Mouse (Mus musculus) intestine, embryonic 14.5 days (tissue): ENCODE measurements around the gene Gm9774. TPM values are rescaled to one million over a fixed set of nuclear protein-coding genes. Genes with fewer than 3 reads are reported as not detected.

Source experiments
- ATAC-seq: fragments of 200-750 bp; cut with Nextera tagmentation; replicated peaks from 2 replicates; pipeline ENCODE4 v1.8.0; 2017; ENCODE audit warnings: low read depth, moderate number of reproducible peaks, moderate TSS enrichment, moderate library complexity; ENCODE audit not compliant: low FRiP score, low TSS enrichment
- DNase-seq: peaks from one replicate; pipeline ENCODE4 v3.0.0-alpha.2; 2018; ENCODE audit warnings: low spot score
- H3K27ac ChIP-seq: fragments of 300-500 bp; sonication (generic); 2 replicates; pipeline ENCODE4 v1.5.1; 2014; ENCODE audit warnings: low read depth, mild to moderate bottlenecking, control low read depth
- H3K27me3 ChIP-seq: fragments of 300-500 bp; sonication (generic); replicated peaks from 2 replicates; pipeline ENCODE4 v1.6.1; 2014; ENCODE audit warnings: low read length, control low read depth; ENCODE audit not compliant: control insufficient read depth, insufficient read depth
- H3K36me3 ChIP-seq: fragments of 300-500 bp; sonication (generic); 2 replicates; pipeline ENCODE4 v1.6.1; 2014; ENCODE audit warnings: low read length, control low read depth; ENCODE audit not compliant: control insufficient read depth, insufficient read depth
- H3K4me1 ChIP-seq: fragments of 300-500 bp; sonication (generic); replicated peaks from 2 replicates; pipeline ENCODE4 v1.6.1; 2014; ENCODE audit warnings: low read length, control low read depth, mixed read lengths; ENCODE audit not compliant: control insufficient read depth, insufficient read depth
- H3K4me2 ChIP-seq: fragments of 300-500 bp; sonication (generic); 2 replicates; pipeline ENCODE4 v1.6.1; 2014; ENCODE audit warnings: low read length
- H3K4me3 ChIP-seq: fragments of 300-500 bp; sonication (generic); 2 replicates; pipeline ENCODE4 v1.5.1; 2014; ENCODE audit warnings: low read depth, low read length, control low read depth, mixed read lengths
- H3K9ac ChIP-seq: fragments of 300-500 bp; sonication (generic); 2 replicates; pipeline ENCODE4 v1.6.1; 2014; ENCODE audit warnings: mild to moderate bottlenecking, low read length
- H3K9me3 ChIP-seq: fragments of 300-500 bp; sonication (generic); 2 replicates; pipeline ENCODE4 v1.6.1; 2016; ENCODE audit warnings: low read length, control low read depth; ENCODE audit not compliant: control insufficient read depth
- WGBS: fragments of 180-500 bp; shearing (Covaris S2); extraction: QIAGEN DNeasy Blood & Tissue Kit; methylation state at CpG from one replicate; pipeline ENCODE4 v1.1.7; 2014; 5-methylcytosine and 5-hydroxymethylcytosine counted together
- polyA plus RNA-seq: library from polyadenylated mRNA; unstranded; fragments of >200 nt; fragmentation: Nextera tagmentation; extraction: Ambion mirVana; gene quantifications from 2 replicates; pipeline ENCODE4 v1.2.1, GENCODE M21; 2014

Gene Gm9774
- 3.7 and 5.1 TPM in 2 replicates for polyA plus RNA-seq

DNA sequence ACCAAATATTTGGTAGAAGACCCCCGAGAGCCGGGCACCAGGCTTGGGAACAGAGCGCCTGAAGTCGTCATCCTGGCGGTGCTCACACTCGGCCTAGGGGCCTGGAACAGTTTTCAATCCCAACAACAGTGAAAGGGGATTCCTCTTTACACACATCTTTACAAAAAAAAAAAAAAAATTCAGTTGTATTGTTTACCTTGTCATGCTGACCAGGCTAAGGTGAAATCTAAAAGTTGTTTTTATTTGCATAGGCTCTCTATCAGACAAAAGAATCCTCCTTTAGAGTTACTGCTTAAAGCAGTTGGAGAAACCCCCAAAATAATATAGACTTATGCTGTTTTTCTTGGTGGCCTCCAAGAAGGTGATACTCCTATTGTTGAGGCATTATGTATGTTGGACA, at the start of gene Gm9774:
Gene Gm9774, minus strand, starts transcription at position 101 of the 400 bp plus-strand sequence.
- Histone ChIP-seq H3K36me3 (no peaks in the 10 kb centered on the region), H3K4me1 (no peaks in the 10 kb centered on the region), H3K9ac (no peak within 1 kb of the TSS), H3K4me3 (no peak within 1 kb of the TSS), H3K27me3 (no peaks in the 10 kb centered on the region), H3K9me3 (no peaks in the 10 kb centered on the region), H3K4me2 (no peak within 1 kb of the TSS), H3K27ac (no peak within 1 kb of the TSS)
- 93% methylated on average over 6 of the region's 6 CpGs for WGBS
- ATAC-seq, result no peak
- DNase-seq, result no peak

DNA sequence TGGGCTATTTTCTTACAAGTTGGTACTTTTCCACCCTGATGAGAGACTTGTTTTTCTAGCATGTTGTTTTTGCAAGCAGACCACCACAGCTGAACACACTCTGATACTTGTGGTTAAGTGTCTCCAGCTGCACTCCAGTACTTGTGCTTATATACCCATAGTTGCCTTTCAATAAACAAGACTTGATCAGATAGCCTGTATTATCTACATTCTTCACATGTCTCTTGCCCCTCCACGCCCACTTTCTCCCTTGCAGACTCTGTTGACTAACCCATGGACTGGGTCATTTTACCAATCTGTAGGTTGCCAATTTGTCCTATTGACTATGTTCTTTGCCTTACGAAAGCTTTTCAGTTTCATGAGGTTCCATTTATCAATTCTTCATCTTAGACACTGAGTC, 40.9 kb upstream of the Gm9774 start:
- no peak overlapping the region for H3K27ac ChIP-seq
- H3K4me1 ChIP-seq, result no peaks in the 10 kb centered on the region
- H3K9ac ChIP-seq, result no peak overlapping the region
- H3K9me3 ChIP-seq, result no peaks in the 10 kb centered on the region
- H3K36me3 ChIP-seq, result no peaks in the 10 kb centered on the region
- ATAC-seq (no peak), DNase-seq (no peak)
- no peak overlapping the region for H3K4me2 ChIP-seq
- no peak overlapping the region for H3K4me3 ChIP-seq
- 81% methylated on average over 2 of the region's 2 CpGs for WGBS
- H3K27me3 ChIP-seq, result no peaks in the 10 kb centered on the region

DNA sequence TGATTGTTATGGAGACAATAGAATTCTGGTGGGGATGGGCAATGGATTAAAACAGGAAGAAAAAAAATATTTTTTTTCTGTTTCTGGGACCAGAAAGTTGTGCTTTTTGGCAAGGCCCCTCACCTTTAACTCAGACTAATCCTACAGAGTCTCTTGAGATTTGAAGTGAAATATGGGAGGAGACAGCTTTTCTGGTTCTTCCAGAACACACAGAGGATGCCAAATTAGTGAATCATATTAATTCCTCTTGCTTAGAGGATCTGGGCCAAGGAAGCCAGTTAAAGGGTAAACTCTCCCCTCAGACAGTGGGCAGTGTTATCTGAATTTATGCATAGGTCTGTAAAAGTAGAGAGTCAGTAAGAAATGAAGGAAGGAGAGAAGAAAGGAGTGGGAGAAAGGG, 38.2 kb upstream of the Gm9774 start:
- H3K4me1 ChIP-seq, result no peaks in the 10 kb centered on the region
- H3K36me3 ChIP-seq, result no peaks in the 10 kb centered on the region
- DNase-seq (no peak), ATAC-seq (no peak)
- no peaks in the 10 kb centered on the region for H3K27me3 ChIP-seq
- H3K27ac ChIP-seq, result no peak overlapping the region
- no peak overlapping the region for H3K9ac ChIP-seq
- H3K4me2 ChIP-seq, result no peak overlapping the region
- no peaks in the 10 kb centered on the region for H3K9me3 ChIP-seq
- H3K4me3 ChIP-seq, result no peak overlapping the region

DNA sequence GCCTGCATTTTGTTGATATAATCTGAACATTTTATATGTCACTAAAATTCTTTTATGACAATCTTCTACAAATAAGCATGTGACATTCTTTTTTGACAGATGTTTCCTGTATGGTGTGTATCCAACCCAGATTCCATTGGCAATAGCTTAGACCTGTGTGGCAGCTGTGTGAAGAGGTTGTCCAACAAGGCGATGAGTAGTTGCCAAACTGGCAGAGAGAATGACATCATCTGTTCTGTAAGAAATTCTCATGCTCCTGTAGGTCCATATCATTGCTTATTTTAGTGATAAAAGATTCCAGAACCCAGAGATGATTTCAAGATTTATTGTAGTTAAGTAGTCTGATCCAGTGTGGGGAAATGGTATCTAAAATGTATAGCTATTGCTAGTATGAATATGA, 37.4 kb upstream of the Gm9774 start:
- Histone ChIP-seq H3K9ac (no peak overlapping the region), H3K4me3 (no peak overlapping the region), H3K9me3 (no peaks in the 10 kb centered on the region), H3K4me1 (no peaks in the 10 kb centered on the region), H3K27ac (no peak overlapping the region), H3K4me2 (no peak overlapping the region), H3K27me3 (no peaks in the 10 kb centered on the region), H3K36me3 (no peaks in the 10 kb centered on the region)
- ATAC-seq (no peak), DNase-seq (no peak)
- WGBS, result 70% methylated on average over 1 of the region's 1 CpGs

DNA sequence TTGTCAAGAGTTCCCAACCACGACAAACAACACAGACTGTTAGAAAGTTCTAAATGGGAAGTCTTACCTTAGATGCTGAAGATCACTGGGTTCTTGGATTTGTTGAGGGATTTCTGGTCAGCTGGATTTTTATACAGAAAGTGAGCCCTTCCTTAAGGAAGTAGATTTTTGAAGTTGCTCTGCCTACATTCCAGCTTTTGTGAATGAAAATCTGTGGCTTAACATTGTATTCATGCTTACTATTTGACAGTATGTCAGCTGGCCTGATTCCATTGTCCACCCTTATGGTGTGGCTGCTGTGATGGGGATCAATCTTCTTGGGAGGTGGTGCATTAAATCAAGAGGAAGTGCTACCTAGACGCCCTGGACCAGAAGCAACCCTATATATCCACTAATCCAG, 29.4 kb upstream of the Gm9774 start, which contains the start of gene Sprr3:
Gene Sprr3, minus strand, starts transcription at position 101 of the 400 bp plus-strand sequence.
- no peak within 1 kb of the TSS for H3K27ac ChIP-seq
- no peaks in the 10 kb centered on the region for H3K4me1 ChIP-seq
- WGBS, result 72% methylated on average over 2 of the region's 2 CpGs
- no peaks in the 10 kb centered on the region for H3K27me3 ChIP-seq
- no peak within 1 kb of the TSS for H3K9ac ChIP-seq
- no peaks in the 10 kb centered on the region for H3K9me3 ChIP-seq
- no peak within 1 kb of the TSS for H3K4me3 ChIP-seq
- DNase-seq, result no peak
- ATAC-seq, result no peak
- H3K36me3 ChIP-seq, result no peaks in the 10 kb centered on the region
- H3K4me2 ChIP-seq, result no peak within 1 kb of the TSS

DNA sequence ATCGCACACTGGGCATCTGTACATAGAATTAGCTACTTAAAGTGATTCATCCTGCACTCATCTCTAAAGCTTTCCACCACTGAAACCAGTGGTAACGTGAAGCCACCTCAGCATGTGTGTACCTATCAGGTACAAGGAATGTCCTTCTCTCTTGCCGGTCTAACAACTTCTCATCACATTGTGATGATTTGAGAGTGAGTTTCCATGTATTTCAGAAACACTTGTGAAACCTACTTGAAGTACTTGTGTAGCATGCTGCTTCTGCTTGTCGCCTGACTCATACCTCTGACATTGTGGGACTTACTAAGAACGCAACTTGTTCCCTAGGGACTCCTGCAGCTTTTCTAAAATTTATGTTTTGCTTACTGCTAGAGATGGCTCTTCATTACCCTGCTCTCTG, 25.9 kb upstream of the Gm9774 start:
- no peak overlapping the region for H3K4me2 ChIP-seq
- no peak overlapping the region for H3K4me3 ChIP-seq
- H3K9me3 ChIP-seq, result no peaks in the 10 kb centered on the region
- H3K36me3 ChIP-seq, result no peaks in the 10 kb centered on the region
- no peaks in the 10 kb centered on the region for H3K27me3 ChIP-seq
- H3K4me1 ChIP-seq, result no peaks in the 10 kb centered on the region
- DNase-seq (no peak), ATAC-seq (no peak)
- H3K27ac ChIP-seq, result no peak overlapping the region
- 75% methylated on average over 5 of the region's 5 CpGs for WGBS
- no peak overlapping the region for H3K9ac ChIP-seq

DNA sequence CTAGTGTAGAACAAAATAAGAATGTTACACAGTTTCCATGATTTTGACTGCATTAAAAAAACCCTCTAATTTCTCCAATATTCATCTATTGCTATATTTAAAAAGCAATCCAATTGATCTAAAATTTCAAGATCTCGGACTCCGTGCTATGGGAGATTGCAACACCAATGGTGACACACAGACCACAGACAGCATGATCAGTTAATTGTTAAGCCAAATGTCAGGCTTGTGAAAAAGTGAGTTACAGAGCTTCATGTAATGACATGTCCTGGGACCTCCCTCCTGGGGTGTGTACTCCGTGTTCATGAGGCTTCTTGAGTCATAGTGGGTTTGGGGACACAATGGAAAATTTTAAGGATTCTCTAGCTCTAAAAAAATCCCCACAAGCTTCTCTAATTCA, 11.0 kb upstream of the Gm9774 start:
- Histone ChIP-seq H3K4me1 (no peaks in the 10 kb centered on the region), H3K9me3 (no peaks in the 10 kb centered on the region), H3K9ac (no peak overlapping the region), H3K4me3 (no peak overlapping the region), H3K36me3 (no peaks in the 10 kb centered on the region), H3K27ac (no peak overlapping the region), H3K27me3 (no peaks in the 10 kb centered on the region), H3K4me2 (no peak overlapping the region)
- 88% methylated on average over 3 of the region's 3 CpGs for WGBS
- no peak for ATAC-seq
- DNase-seq, result no peak

DNA sequence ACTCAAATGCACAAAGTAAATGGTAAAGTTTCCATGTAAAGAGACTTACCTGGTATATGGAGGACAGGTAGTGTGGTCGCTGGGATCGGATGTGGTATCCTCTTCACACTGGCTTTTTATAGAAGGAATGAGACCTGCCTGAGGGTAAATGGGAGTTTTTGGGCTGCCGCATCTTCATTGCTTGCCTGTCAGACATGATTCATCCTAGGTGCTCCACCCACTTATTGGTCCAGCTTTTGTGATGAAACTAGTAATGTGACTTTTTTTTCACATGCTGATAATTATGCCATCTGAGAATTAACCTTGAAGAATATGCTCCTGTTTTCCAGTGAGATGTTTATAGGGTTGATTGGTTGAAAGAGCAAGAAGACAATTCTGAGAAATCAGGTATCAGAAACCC, 9.5 kb upstream of the Gm9774 start, which contains the start of gene Sprr1b:
Gene Sprr1b, minus strand, starts transcription at position 101 of the 400 bp plus-strand sequence.
- Histone ChIP-seq H3K4me2 (no peak within 1 kb of the TSS), H3K36me3 (no peaks in the 10 kb centered on the region), H3K4me3 (no peak within 1 kb of the TSS), H3K27ac (no peak within 1 kb of the TSS), H3K27me3 (no peaks in the 10 kb centered on the region), H3K9ac (no peak within 1 kb of the TSS), H3K9me3 (no peaks in the 10 kb centered on the region), H3K4me1 (no peaks in the 10 kb centered on the region)
- ATAC-seq (no peak), DNase-seq (no peak)
- 89% methylated on average over 3 of the region's 3 CpGs for WGBS

DNA sequence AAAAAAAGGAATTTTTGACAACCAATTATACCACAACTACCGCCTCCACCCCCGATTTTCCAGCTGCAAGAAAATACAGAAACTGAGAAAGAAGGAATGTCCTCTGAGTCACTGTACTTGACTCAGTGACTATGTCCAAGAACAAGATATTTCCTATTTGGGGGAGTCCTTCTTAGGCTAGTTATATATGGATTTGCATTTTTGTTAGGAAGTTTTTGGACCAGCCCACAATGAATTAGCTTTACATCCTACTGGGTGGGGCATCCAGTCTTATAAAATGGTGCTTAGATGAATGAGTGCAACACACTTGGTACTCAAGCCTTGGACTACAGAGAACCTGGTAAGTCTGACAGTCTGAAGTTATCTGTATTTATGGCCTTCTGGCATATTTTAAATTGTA, 3.1 kb upstream of the Gm9774 start, which contains the start of gene Sprr2k:
Gene Sprr2k, plus strand, starts transcription at position 301 of the 400 bp plus-strand sequence.
- Histone ChIP-seq H3K4me3 (no peak within 1 kb of the TSS), H3K9ac (no peak within 1 kb of the TSS), H3K4me1 (no peaks in the 10 kb centered on the region), H3K36me3 (no peaks in the 10 kb centered on the region), H3K9me3 (no peaks in the 10 kb centered on the region), H3K4me2 (no peak within 1 kb of the TSS), H3K27me3 (no peaks in the 10 kb centered on the region), H3K27ac (no peak within 1 kb of the TSS)
- 82% methylated on average over 2 of the region's 2 CpGs for WGBS
- ATAC-seq (no peak), DNase-seq (no peak)
